Mouse (Mus musculus): ENCODE results near the gene Cass4.

- TF ChIP-seq CTCF (conservative IDR thresholded peaks at IDR 0.05; ENCODE audit: insufficient read depth, insufficient read length, low read depth, low read length) (no peak), POLR2A (IDR thresholded peaks at IDR 0.05; ENCODE audit: low read depth, low read length) (no peak)
These were observed 46.5 kb upstream of the Cass4 start for GRCm38 (mm10) chr2:172346933-172347611.

All from kidney, adult 2 months (tissue).